In the genomic region with DNA sequence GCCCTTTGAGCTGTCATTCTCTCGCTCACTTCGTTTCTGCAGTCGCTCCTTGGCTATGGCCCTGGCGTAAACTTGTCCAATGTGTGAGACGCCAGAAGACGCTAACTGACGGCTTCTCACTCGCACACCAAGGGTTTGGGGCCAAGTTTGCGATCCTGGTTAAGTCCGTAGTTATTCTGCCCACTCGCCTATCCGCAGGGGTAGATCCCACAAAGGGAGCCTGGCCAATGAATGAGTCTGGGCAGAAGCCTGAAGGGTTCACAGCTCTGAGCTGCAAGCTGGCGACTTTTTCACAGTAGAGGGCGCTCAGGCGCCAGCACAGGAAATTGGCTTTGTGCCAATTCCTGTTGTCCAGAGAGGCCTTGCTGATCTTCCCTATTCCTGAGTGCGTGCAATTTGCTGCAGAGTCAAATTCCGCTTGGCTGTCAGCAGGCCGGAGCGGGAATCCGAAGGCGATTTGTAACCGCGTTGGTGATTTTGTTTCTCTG, we compare ENCODE assay signal across 10 mouse cellular contexts. TPM values are rescaled to one million over a fixed set of nuclear protein-coding genes. Genes with fewer than 3 reads are reported as not detected.
DNase-seq lines count a peak whose midpoint lies in the region; ATAC-seq and TF ChIP-seq lines count a peak whose summit lies in the region.
"Not testable (repeated sequence)": the region's sequence is repeated elsewhere in the genome, so short reads cannot be mapped to it uniquely, and the experiment has no call there.
"Had no signal": no experiment of that assay in that cellular context is flagged by ENCODE, and none has a peak within 500 bp of the region (broad histone marks: within the 10 kb centered on the region; RNA-seq: fewer than 3 reads in every experiment).

No protein-coding gene starts in this region.

- peak; percentile 49 for DNase-seq in Muller cell, postnatal 12 days (ENCODE audit: inconsistent ontology term)
- DNase-seq in cerebellum, adult 9-10 months = peak; percentile 44
- not testable (repeated sequence) for DNase-seq in heart, postnatal 0 days (ENCODE audit: low spot score)
- DNase-seq in kidney, adult 9 months = peak; percentile 28
- DNase-seq in liver, embryonic 13.5 days = peak; percentile 2
- DNase-seq in skeletal muscle tissue, adult 2 months (ENCODE audit: low read depth, low spot score) = peak; percentile 3

- not testable (repeated sequence) for H3K27me3 ChIP-seq in forebrain, embryonic 13.5 days; heart, postnatal 0 days (ENCODE audit: control insufficient read depth, insufficient read depth, low read length); liver, embryonic 13.5 days
- H3K27me3 ChIP-seq in midbrain, embryonic 12.5 days = peaks cover 17% of the 10 kb centered on the region

- not testable (repeated sequence) for H3K27ac ChIP-seq in forebrain, embryonic 13.5 days; heart, postnatal 0 days (ENCODE audit: low read depth); liver, embryonic 13.5 days; midbrain, embryonic 12.5 days (replicated peaks)

- not testable (repeated sequence) for H3K36me3 ChIP-seq in forebrain, embryonic 13.5 days (ENCODE audit: poor library complexity, severe bottlenecking); heart, postnatal 0 days (replicated peaks; ENCODE audit: control insufficient read depth, insufficient read depth, low read length); liver, embryonic 13.5 days; midbrain, embryonic 12.5 days

- not testable (repeated sequence) for TF ChIP-seq EP300 in heart, postnatal 0 days (IDR thresholded peaks at IDR 0.05; ENCODE audit: low read depth)

- not testable (repeated sequence) for H3K9ac ChIP-seq in forebrain, embryonic 13.5 days; heart, postnatal 0 days (replicated peaks; ENCODE audit: low read depth, low read length); liver, embryonic 13.5 days; midbrain, embryonic 12.5 days (replicated peaks)

- 0 out of 2 replicates have a peak, but pooled peaks have one; percentile 7 for TF ChIP-seq CTCF in heart, postnatal 0 days (IDR thresholded peaks at IDR 0.05; ENCODE audit: low read depth)

- H3K4me2 ChIP-seq in forebrain, embryonic 13.5 days = peak overlapping the region; percentile 53
- H3K4me2 ChIP-seq in heart, postnatal 0 days (ENCODE audit: low read depth, low read length) = peak overlapping the region; percentile 46
- peak overlapping the region; percentile 38 for H3K4me2 ChIP-seq in liver, embryonic 13.5 days
- H3K4me2 ChIP-seq in midbrain, embryonic 12.5 days (replicated peaks) = peak overlapping the region; percentile 42

- WGBS in forebrain, embryonic 13.5 days = 13% methylated on average over 23 of the region's 23 CpGs
- 10% methylated on average over 20 of the region's 23 CpGs for WGBS in heart, postnatal 0 days
- WGBS in liver, embryonic 13.5 days (ENCODE audit: insufficient replicate concordance) = 11% methylated on average over 23 of the region's 23 CpGs
- 14% methylated on average over 23 of the region's 23 CpGs for WGBS in midbrain, embryonic 12.5 days

- H3K9me3 ChIP-seq in forebrain, embryonic 13.5 days (replicated peaks); heart, postnatal 0 days (replicated peaks; ENCODE audit: control insufficient read depth, low read length); liver, embryonic 13.5 days (replicated peaks); midbrain, embryonic 12.5 days: not testable (repeated sequence)

- ATAC-seq in forebrain, embryonic 13.5 days = peak; percentile 83
- ATAC-seq in heart, postnatal 0 days (ENCODE audit: insufficient read depth, low read depth) = peak; percentile 57
- ATAC-seq in liver, embryonic 13.5 days (ENCODE audit: low read depth) = peak; percentile 39; the same call in 1 of the 2 replicates
- peak; percentile 80 for ATAC-seq in midbrain, embryonic 12.5 days (ENCODE audit: low FRiP score, low read depth)

- H3K4me3 ChIP-seq in forebrain, embryonic 13.5 days = peak overlapping the region; percentile 29
- H3K4me3 ChIP-seq in heart, postnatal 0 days (ENCODE audit: low read depth, low read length) = peak overlapping the region; percentile 21; the same call in 1 of the 2 replicates
- peak overlapping the region; percentile 16; the same call in 1 of the 2 replicates for H3K4me3 ChIP-seq in liver, embryonic 13.5 days (replicated peaks)
- H3K4me3 ChIP-seq in midbrain, embryonic 12.5 days = peak overlapping the region; percentile 28

- H3K4me1 ChIP-seq in forebrain, embryonic 13.5 days; heart, postnatal 0 days (ENCODE audit: control insufficient read depth, insufficient read depth); liver, embryonic 13.5 days (replicated peaks); midbrain, embryonic 12.5 days: not testable (repeated sequence)

RNA-seq across cellular contexts. Expression of gene D13Ertd608e, which starts 0.6 kb away (rescaled TPM):
- not detected in 2 replicates for polyA plus RNA-seq in forebrain, embryonic 13.5 days (2015; fragmentation: Nextera tagmentation; extraction: Ambion mirVana)
- total RNA-seq in heart, postnatal 0 days (2014; rRNA removed; ENCODE audit: low replicate concordance) = not detected in 2 replicates
- not detected in 2 replicates for polyA plus RNA-seq in heart, postnatal 0 days (2015; fragmentation: Nextera tagmentation; extraction: Ambion mirVana)
- polyA plus RNA-seq in liver, embryonic 13.5 days (2015; fragmentation: Nextera tagmentation; extraction: Ambion mirVana) = not detected in 2 replicates
- polyA plus RNA-seq in midbrain, embryonic 12.5 days (2016; fragmentation: Nextera tagmentation; extraction: Ambion mirVana) = not detected in 2 replicates
- total RNA-seq: layer of hippocampus, adult 8-10 months had no signal

RNA-seq across cellular contexts. Expression of gene AF067063, which starts 6.4 kb away (rescaled TPM):
- polyA plus RNA-seq in forebrain, embryonic 13.5 days (2015; fragmentation: Nextera tagmentation; extraction: Ambion mirVana) = not detected in 2 replicates
- not detected in 2 replicates for total RNA-seq in heart, postnatal 0 days (2014; rRNA removed; ENCODE audit: low replicate concordance)
- not detected in 2 replicates for polyA plus RNA-seq in heart, postnatal 0 days (2015; fragmentation: Nextera tagmentation; extraction: Ambion mirVana)
- not detected in 2 replicates for polyA plus RNA-seq in liver, embryonic 13.5 days (2015; fragmentation: Nextera tagmentation; extraction: Ambion mirVana)
- polyA plus RNA-seq in midbrain, embryonic 12.5 days (2016; fragmentation: Nextera tagmentation; extraction: Ambion mirVana) = not detected in 2 replicates
- total RNA-seq: layer of hippocampus, adult 8-10 months had no signal
- polyA plus RNA-seq: urinary bladder, adult 2 months had no signal

RNA-seq across cellular contexts. Expression of gene Zfp131, which starts 45.7 kb away (rescaled TPM):
- polyA plus RNA-seq in forebrain, embryonic 13.5 days (2015; fragmentation: Nextera tagmentation; extraction: Ambion mirVana) = 52.8 and 53.4 TPM in 2 replicates
- total RNA-seq in heart, postnatal 0 days (2014; rRNA removed; ENCODE audit: low replicate concordance) = 21.2 and 24.2 TPM in 2 replicates
- polyA plus RNA-seq in heart, postnatal 0 days (2015; fragmentation: Nextera tagmentation; extraction: Ambion mirVana) = 13.6 and 15.5 TPM in 2 replicates
- polyA plus RNA-seq in liver, embryonic 13.5 days (2015; fragmentation: Nextera tagmentation; extraction: Ambion mirVana) = 17.3 and 19.8 TPM in 2 replicates
- polyA plus RNA-seq in midbrain, embryonic 12.5 days (2016; fragmentation: Nextera tagmentation; extraction: Ambion mirVana) = 50.9 and 53.7 TPM in 2 replicates

RNA-seq across cellular contexts. Expression of gene Tcstv1, which starts 58.2 kb away (rescaled TPM):
- not detected in 2 replicates for polyA plus RNA-seq in forebrain, embryonic 13.5 days (2015; fragmentation: Nextera tagmentation; extraction: Ambion mirVana)
- total RNA-seq in heart, postnatal 0 days (2014; rRNA removed; ENCODE audit: low replicate concordance) = not detected in 2 replicates
- not detected in 2 replicates for polyA plus RNA-seq in heart, postnatal 0 days (2015; fragmentation: Nextera tagmentation; extraction: Ambion mirVana)
- not detected in 2 replicates for polyA plus RNA-seq in liver, embryonic 13.5 days (2015; fragmentation: Nextera tagmentation; extraction: Ambion mirVana)
- polyA plus RNA-seq in midbrain, embryonic 12.5 days (2016; fragmentation: Nextera tagmentation; extraction: Ambion mirVana) = not detected in 2 replicates
- total RNA-seq: layer of hippocampus, adult 8-10 months had no signal
- polyA plus RNA-seq: urinary bladder, adult 2 months had no signal
